Mouse (Mus musculus) kidney, adult 2 months (tissue): ENCODE data around the gene Acot3.

Experiments
- CTCF ChIP-seq: fragments of 200-500 bp; conservative IDR thresholded peaks from 2 replicates; pipeline ENCODE4 v1.5.1; 2011; ENCODE audit warnings: low read depth, mild to moderate bottlenecking, control low read depth, low read length, moderate library complexity, mixed read lengths; ENCODE audit not compliant: insufficient read depth, insufficient read length
- POLR2A ChIP-seq: fragments of 200-500 bp; IDR thresholded peaks from one replicate; pipeline ENCODE4 v1.6.1; 2011; ENCODE audit warnings: low read depth, low read length, control low read depth

DNA sequence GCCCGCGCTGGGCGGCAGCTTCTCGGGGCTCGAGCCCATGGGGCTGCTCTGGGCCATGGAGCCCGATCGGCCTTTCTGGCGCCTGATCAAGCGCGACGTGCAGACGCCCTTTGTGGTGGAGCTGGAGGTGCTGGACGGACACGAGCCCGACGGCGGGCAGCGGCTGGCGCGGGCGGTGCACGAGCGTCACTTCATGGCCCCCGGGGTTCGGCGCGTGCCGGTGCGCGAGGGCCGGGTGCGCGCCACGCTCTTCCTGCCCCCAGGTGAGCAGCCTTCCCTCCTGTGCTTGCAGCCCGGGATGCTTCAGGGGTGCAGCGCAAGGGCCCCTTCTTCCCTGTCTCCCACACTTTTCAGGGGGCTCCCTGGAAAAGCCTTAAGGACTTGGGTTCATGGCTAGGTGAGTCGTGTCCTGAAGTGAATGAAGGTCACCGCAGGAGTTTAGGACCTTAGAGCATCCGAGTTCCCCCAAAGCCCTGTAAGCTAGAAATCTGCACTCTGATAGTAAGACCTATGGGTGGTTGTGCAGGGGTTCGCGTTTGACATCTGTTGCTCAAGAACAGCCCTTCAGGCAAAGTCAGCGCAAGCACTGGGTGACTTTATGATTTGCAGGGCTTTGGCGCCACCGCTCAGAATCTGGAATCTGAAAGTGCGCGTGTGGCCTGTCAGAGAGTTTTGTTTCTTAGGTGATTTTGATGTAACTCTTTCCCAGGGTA is 1.9 kb downstream of the Acot3 start:
- no peak for TF ChIP-seq POLR2A
- TF ChIP-seq CTCF = peak; percentile 43
